Mouse (Mus musculus) MEL (cell line): ENCODE measurements around the gene Llgl1. TPM values are rescaled to one million over a fixed set of nuclear protein-coding genes. Genes with fewer than 3 reads are reported as not detected.

Source experiments
- DNase-seq: peaks from one replicate; pipeline ENCODE4 v3.0.0; 2011; ENCODE audit warnings: low read depth, low spot score
- H3K27ac ChIP-seq: 2 replicates; pipeline ENCODE4 v1.5.1; 2012; ENCODE audit warnings: low read depth, mild to moderate bottlenecking, control low read depth, low read length, moderate library complexity; ENCODE audit not compliant: control insufficient read depth
- H3K27me3 ChIP-seq, 2 experiments: fragments of 150-350 bp in 1 of 2; sonication (generic) in 1 of 2; 2 replicates each; pipeline ENCODE4 v1.6.1; 2012; ENCODE audit warnings: low read length in 2 of 2, mild to moderate bottlenecking in 2 of 2, improper control_type of control experiment in 1 of 2, moderate library complexity in 1 of 2; ENCODE audit not compliant: insufficient read depth in 2 of 2, control insufficient read depth in 1 of 2
- H3K36me3 ChIP-seq, 2 experiments: 2 replicates each; pipeline ENCODE4 v1.6.1; 2012 to 2014; ENCODE audit warnings: low read length in 2 of 2, improper control_type of control experiment in 1 of 2, inconsistent platforms in 1 of 2, mild to moderate bottlenecking in 1 of 2; ENCODE audit not compliant: insufficient read depth in 2 of 2, control insufficient read depth in 1 of 2
- H3K4me1 ChIP-seq, 2 experiments: fragments of 150-350 bp in 1 of 2; sonication (generic) in 1 of 2; 2 replicates each; pipeline ENCODE4 v1.6.1; 2012; ENCODE audit warnings: low read length in 2 of 2, improper control_type of control experiment in 1 of 2, mild to moderate bottlenecking in 1 of 2; ENCODE audit not compliant: insufficient read depth in 2 of 2, control insufficient read depth in 1 of 2
- H3K4me3 ChIP-seq, 2 experiments: fragments of 150-350 bp in 1 of 2; sonication (generic) in 1 of 2; 2 replicates each; pipeline ENCODE4 v1.5.1; 2012; ENCODE audit warnings: low read depth in 2 of 2, low read length in 2 of 2, mild to moderate bottlenecking in 2 of 2, moderate library complexity in 2 of 2, control low read depth in 1 of 2, improper control_type of control experiment in 1 of 2; ENCODE audit not compliant: control insufficient read depth in 1 of 2, insufficient read depth in 1 of 2
- H3K79me2 ChIP-seq: 2 replicates; pipeline ENCODE4 v1.6.1; 2012; ENCODE audit warnings: mild to moderate bottlenecking, low read length, moderate library complexity; ENCODE audit not compliant: control insufficient read depth, poor library complexity, insufficient read depth
- H3K9ac ChIP-seq: 2 replicates; pipeline ENCODE4 v1.6.1; 2012; ENCODE audit warnings: low read depth, mild to moderate bottlenecking, control low read depth, low read length, moderate library complexity; ENCODE audit not compliant: control insufficient read depth, poor library complexity, severe bottlenecking
- H3K9me3 ChIP-seq: fragments of 150-350 bp; sonication (generic); replicated peaks from 2 replicates; pipeline ENCODE4 v1.6.1; 2012; ENCODE audit warnings: mild to moderate bottlenecking, low read length, improper control_type of control experiment, moderate library complexity; ENCODE audit not compliant: insufficient read depth
- CHD1 ChIP-seq: IDR thresholded peaks from 2 replicates; pipeline ENCODE4 v1.6.1; 2012; ENCODE audit warnings: low read depth, mild to moderate bottlenecking, inconsistent platforms, low read length, improper control_type of control experiment
- CHD2 ChIP-seq: IDR thresholded peaks from 2 replicates; pipeline ENCODE4 v1.6.1; 2011; ENCODE audit warnings: low read length, improper control_type of control experiment
- CTCF ChIP-seq, 3 experiments: IDR thresholded peaks in 2 of 3; conservative IDR thresholded peaks in 1 of 3; 2 replicates each; pipeline ENCODE4 v1.5.1; 2011 to 2012; ENCODE audit warnings: low read length in 3 of 3, low read depth in 2 of 3, mild to moderate bottlenecking in 2 of 3, improper control_type of control experiment in 1 of 3, inconsistent platforms in 1 of 3, mixed read lengths in 1 of 3, moderate library complexity in 1 of 3; ENCODE audit not compliant: control insufficient read depth in 1 of 3, insufficient read depth in 1 of 3, poor library complexity in 1 of 3, severe bottlenecking in 1 of 3
- E2F4 ChIP-seq: IDR thresholded peaks from 2 replicates; pipeline ENCODE4 v1.6.1; 2011; ENCODE audit warnings: low read depth, low read length, improper control_type of control experiment, borderline replicate concordance
- ELF1 ChIP-seq: IDR thresholded peaks from 2 replicates; pipeline ENCODE4 v1.6.1; 2014; ENCODE audit warnings: low read depth, mild to moderate bottlenecking, inconsistent platforms, low read length, improper control_type of control experiment, moderate library complexity
- EP300 ChIP-seq, 2 experiments: IDR thresholded peaks; 2 replicates each; pipeline ENCODE4 v1.6.1; 2011; ENCODE audit warnings: improper control_type of control experiment in 2 of 2, low read length in 2 of 2, low read depth in 1 of 2, mild to moderate bottlenecking in 1 of 2
- ETS1 ChIP-seq: IDR thresholded peaks from 2 replicates; pipeline ENCODE4 v1.6.1; 2012; ENCODE audit warnings: low read depth, mild to moderate bottlenecking, inconsistent platforms, low read length, improper control_type of control experiment, moderate library complexity
- GATA1 ChIP-seq: IDR thresholded peaks from 2 replicates; pipeline ENCODE4 v1.6.1; 2011; ENCODE audit warnings: low read depth, low read length, improper control_type of control experiment
- HCFC1 ChIP-seq: IDR thresholded peaks from 2 replicates; pipeline ENCODE4 v1.6.1; 2012; ENCODE audit warnings: low read depth, mild to moderate bottlenecking, inconsistent platforms, low read length, improper control_type of control experiment, moderate library complexity
- MAZ ChIP-seq: IDR thresholded peaks from 2 replicates; pipeline ENCODE4 v1.6.1; 2012; ENCODE audit warnings: low read depth, mild to moderate bottlenecking, inconsistent platforms, low read length, improper control_type of control experiment
- MEF2A ChIP-seq: IDR thresholded peaks from 2 replicates; pipeline ENCODE4 v1.6.1; 2014; ENCODE audit warnings: low read depth, mild to moderate bottlenecking, inconsistent platforms, low read length, improper control_type of control experiment; ENCODE audit not compliant: poor library complexity, insufficient replicate concordance, severe bottlenecking; ENCODE audit errors: extremely low read depth
- MYB ChIP-seq: IDR thresholded peaks from 2 replicates; pipeline ENCODE4 v1.6.1; 2011; ENCODE audit warnings: mild to moderate bottlenecking, low read depth, low read length, improper control_type of control experiment
- MYC ChIP-seq: IDR thresholded peaks from 2 replicates; pipeline ENCODE4 v1.6.1; 2011; ENCODE audit warnings: low read depth, mild to moderate bottlenecking, low read length, improper control_type of control experiment, moderate library complexity
- NRF1 ChIP-seq: IDR thresholded peaks from 2 replicates; pipeline ENCODE4 v1.6.1; 2014; ENCODE audit warnings: low read depth, mild to moderate bottlenecking, inconsistent platforms, low read length, improper control_type of control experiment, moderate library complexity; ENCODE audit not compliant: poor library complexity, insufficient read depth, severe bottlenecking
- POLR2A ChIP-seq, 2 experiments: IDR thresholded peaks; 2 replicates each; pipeline ENCODE4 v1.6.1; 2011 to 2012; ENCODE audit warnings: low read length in 2 of 2, mild to moderate bottlenecking in 2 of 2, control low read depth in 1 of 2, improper control_type of control experiment in 1 of 2, low read depth in 1 of 2, moderate library complexity in 1 of 2; ENCODE audit not compliant: control insufficient read depth in 1 of 2, insufficient read depth in 1 of 2, poor library complexity in 1 of 2
- RCOR1 ChIP-seq: IDR thresholded peaks from 2 replicates; pipeline ENCODE4 v1.6.1; 2012; ENCODE audit warnings: low read depth, mild to moderate bottlenecking, inconsistent platforms, low read length, improper control_type of control experiment
- SMC3 ChIP-seq: IDR thresholded peaks from 2 replicates; pipeline ENCODE4 v1.6.1; 2011; ENCODE audit warnings: low read depth, low read length, improper control_type of control experiment
- TBP ChIP-seq: IDR thresholded peaks from 2 replicates; pipeline ENCODE4 v1.8.0; 2011; ENCODE audit warnings: low read depth, low read length, improper control_type of control experiment
- TCF12 ChIP-seq: IDR thresholded peaks from 2 replicates; pipeline ENCODE4 v1.6.1; 2014; ENCODE audit warnings: low read depth, mild to moderate bottlenecking, inconsistent platforms, low read length, improper control_type of control experiment, moderate library complexity
- USF1 ChIP-seq: IDR thresholded peaks from 2 replicates; pipeline ENCODE4 v1.6.1; 2014; ENCODE audit warnings: low read depth, mild to moderate bottlenecking, inconsistent platforms, low read length, improper control_type of control experiment, moderate library complexity
- USF2 ChIP-seq, 2 experiments: IDR thresholded peaks; 2 replicates each; pipeline ENCODE4 v1.6.1; 2011 to 2012; ENCODE audit warnings: improper control_type of control experiment in 2 of 2, low read length in 2 of 2, borderline replicate concordance in 1 of 2, inconsistent platforms in 1 of 2, low read depth in 1 of 2, mild to moderate bottlenecking in 1 of 2; ENCODE audit not compliant: insufficient read depth in 1 of 2
- ZC3H11A ChIP-seq: IDR thresholded peaks from 2 replicates; pipeline ENCODE4 v1.6.1; 2012; ENCODE audit warnings: low read depth, mild to moderate bottlenecking, inconsistent platforms, low read length, improper control_type of control experiment
- ZMIZ1 ChIP-seq: IDR thresholded peaks from 2 replicates; pipeline ENCODE4 v1.6.1; 2012; ENCODE audit warnings: low read depth, mild to moderate bottlenecking, inconsistent platforms, low read length, improper control_type of control experiment, moderate library complexity
- polyA plus RNA-seq, 2 experiments: library from polyadenylated mRNA; stranded (reverse) in 1 of 2; unstranded in 1 of 2; fragments of >175 nt in 1 of 2; fragments of >200 nt in 1 of 2; gene quantifications; 2 replicates each; pipeline versions ENCODE4 v1.2.1 to v1.2.4; 2012; ENCODE audit warnings: low replicate concordance in 2 of 2, low read depth in 1 of 2; ENCODE audit not compliant: insufficient read length in 2 of 2, insufficient read depth in 1 of 2, missing spikeins in 1 of 2
- total RNA-seq: library from RNA; depleted of rRNA; stranded (reverse); fragments of 300-350 nt; gene quantifications from 2 replicates; pipeline ENCODE4 v1.2.3, GENCODE M21; 2012

Gene Llgl1
- total and polyA plus RNA-seq, 3 experiments = 9.3 to 23.9 TPM; not detected in 1

DNA sequence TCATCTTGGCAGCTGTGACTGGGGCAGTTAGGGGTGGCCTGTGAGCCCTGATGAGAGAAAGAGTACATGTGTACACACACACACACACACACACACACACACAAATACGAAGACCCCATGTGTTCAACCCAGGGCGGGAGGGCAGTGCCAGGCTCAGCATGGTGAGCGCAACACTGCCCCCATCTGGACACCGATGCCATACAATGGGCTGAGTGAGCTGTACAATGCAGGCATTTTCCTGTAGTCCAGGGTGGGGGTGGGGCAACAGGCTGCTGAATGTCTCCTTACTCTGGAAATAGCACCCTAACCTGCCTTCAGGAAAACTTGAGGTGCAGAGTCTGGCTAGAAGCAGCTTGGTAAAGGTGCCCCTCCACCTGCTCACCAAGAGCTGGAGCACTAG is 3.6 kb downstream of the Llgl1 start (continued):
- no peak for TF ChIP-seq USF2 (IDR thresholded peaks at IDR 0.05; ENCODE audit: borderline replicate concordance in 1 of 2, insufficient read depth in 1 of 2, low read depth in 1 of 2, low read length in 2 of 2)
- no peak for TF ChIP-seq RCOR1
- no peak for TF ChIP-seq USF1
- no peak for TF ChIP-seq ZMIZ1
- TF ChIP-seq MEF2A = no peak
- TF ChIP-seq POLR2A (IDR thresholded peaks at IDR 0.05; ENCODE audit: control insufficient read depth in 1 of 2, insufficient read depth in 1 of 2, low read depth in 1 of 2, low read length in 2 of 2, poor library complexity in 1 of 2) = no peak
- TF ChIP-seq HCFC1 = peak; percentile 44; the same call in 1 of the 2 replicates
- TF ChIP-seq ETS1 = no peak
- TF ChIP-seq NRF1 = no peak
- TF ChIP-seq MYC = no peak
- TF ChIP-seq CHD2 = peak; percentile 50; the same call in 1 of the 2 replicates
- no peak for TF ChIP-seq E2F4
- TF ChIP-seq SMC3 = peak; percentile 51
- TF ChIP-seq CTCF (IDR thresholded peaks at IDR 0.05 in 2 of 3, conservative IDR thresholded peaks at IDR 0.05 in 1 of 3; ENCODE audit: control insufficient read depth in 1 of 3, insufficient read depth in 1 of 3, low read depth in 2 of 3, low read length in 3 of 3, poor library complexity in 1 of 3, severe bottlenecking in 1 of 3) = peak; percentile 74 to 89 (median 87)
- TF ChIP-seq TCF12 = no peak
- peak; percentile 72; the same call in 1 of the 2 replicates for TF ChIP-seq MAZ
- TF ChIP-seq ELF1 = peak; percentile 7; the same call in 1 of the 2 replicates
- no peak; the same call in 1 of the 2 replicates for TF ChIP-seq ZC3H11A
- no peak for TF ChIP-seq TBP
- no peak for TF ChIP-seq EP300 (IDR thresholded peaks at IDR 0.05; ENCODE audit: low read depth in 1 of 2, low read length in 2 of 2)
- TF ChIP-seq, all 39 proteins: peak for 11

- Histone ChIP-seq H3K9ac (no peak overlapping the region), H3K36me3 (peaks cover 0 to 7% of the 10 kb centered on the region in 2 experiments; a peak in 3 of 4 replicates), H3K4me1 (peaks cover 5 to 11% of the 10 kb centered on the region in 2 experiments; a peak in 3 of 4 replicates), H3K27ac (no peak overlapping the region), H3K79me2 (peaks cover 4% of the 10 kb centered on the region; the same call in 1 of the 2 replicates), H3K4me3 (no peak overlapping the region), H3K9me3 (no peaks in the 10 kb centered on the region), H3K27me3 (no peaks in the 10 kb centered on the region)
- TF ChIP-seq MYB (no peak), MEF2A (no peak), CTCF (IDR thresholded peaks at IDR 0.05 in 2 of 3, conservative IDR thresholded peaks at IDR 0.05 in 1 of 3; ENCODE audit: control insufficient read depth in 1 of 3, insufficient read depth in 1 of 3, low read depth in 2 of 3, low read length in 3 of 3, poor library complexity in 1 of 3, severe bottlenecking in 1 of 3) (no peak), POLR2A (IDR thresholded peaks at IDR 0.05; ENCODE audit: control insufficient read depth in 1 of 2, insufficient read depth in 1 of 2, low read depth in 1 of 2, low read length in 2 of 2, poor library complexity in 1 of 2) (no peak), GATA1 (no peak), ZMIZ1 (no peak), TBP (no peak), CHD1 (no peak)
- DNase-seq = no peak
These were observed 4.7 kb downstream of the Llgl1 start for GRCm38 (mm10) chr11:60704023-60704880.
